Mouse (Mus musculus): Measurements from ENCODE around the gene Abhd16a. TPM values are rescaled to one million over a fixed set of nuclear protein-coding genes. Genes with fewer than 3 reads are reported as not detected.

Abhd16a gene
- polyA plus RNA-seq, 1 experiment from 2014 or later: 77.1 TPM

GRCm38 (mm10) chr17:35088151-35088550, 912 bp upstream of the Abhd16a start:
- no peak overlapping the region for H3K9ac ChIP-seq (replicated peaks; ENCODE audit: low read depth, low read length)
- no peak for ATAC-seq (ENCODE audit: insufficient number of reproducible peaks, insufficient read depth, low FRiP score, low read depth)
- no peak overlapping the region for H3K27ac ChIP-seq (ENCODE audit: low read length)
- H3K27me3 ChIP-seq (ENCODE audit: control insufficient read depth, insufficient read depth, low read length): no peaks in the 10 kb centered on the region
- 43% methylated on average over 2 of the region's 2 CpGs for WGBS
- H3K4me3 ChIP-seq (ENCODE audit: low read depth, low read length): no peak overlapping the region
- no peak overlapping the region for H3K4me2 ChIP-seq (replicated peaks; ENCODE audit: low read depth, low read length)
- H3K36me3 ChIP-seq (ENCODE audit: control insufficient read depth, insufficient read depth, low read length): peaks cover 16% of the 10 kb centered on the region
- peaks cover 10% of the 10 kb centered on the region for H3K4me1 ChIP-seq (ENCODE audit: control insufficient read depth, insufficient read depth, low read length)
- no peaks in the 10 kb centered on the region for H3K9me3 ChIP-seq (ENCODE audit: control insufficient read depth, low read depth, low read length)

- H3K9me3 ChIP-seq (ENCODE audit: control insufficient read depth, low read depth, low read length): no peaks in the 10 kb centered on the region
- WGBS: 61% methylated on average over 8 of the region's 8 CpGs
- H3K36me3 ChIP-seq (ENCODE audit: control insufficient read depth, insufficient read depth, low read length): peaks cover 31% of the 10 kb centered on the region
- no peak for ATAC-seq (ENCODE audit: insufficient number of reproducible peaks, insufficient read depth, low FRiP score, low read depth)
- H3K27ac ChIP-seq (ENCODE audit: low read length): peak overlapping the region; percentile 92; the same call in 1 of the 2 replicates
- peak overlapping the region; percentile 54 for H3K4me3 ChIP-seq (ENCODE audit: low read depth, low read length)
- peak overlapping the region; percentile 77; the same call in 1 of the 2 replicates for H3K9ac ChIP-seq (replicated peaks; ENCODE audit: low read depth, low read length)
- H3K27me3 ChIP-seq (ENCODE audit: control insufficient read depth, insufficient read depth, low read length): no peaks in the 10 kb centered on the region
- peak overlapping the region; percentile 52 for H3K4me2 ChIP-seq (replicated peaks; ENCODE audit: low read depth, low read length)
- peaks cover 10% of the 10 kb centered on the region for H3K4me1 ChIP-seq (ENCODE audit: control insufficient read depth, insufficient read depth, low read length)
Observed at GRCm38 (mm10) chr17:35090166-35090932, 1.3 kb downstream of the Abhd16a start.

- H3K27me3 ChIP-seq (ENCODE audit: control insufficient read depth, insufficient read depth, low read length): no peaks in the 10 kb centered on the region
- H3K27ac ChIP-seq (ENCODE audit: low read length): no peak overlapping the region
- no peak for ATAC-seq (ENCODE audit: insufficient number of reproducible peaks, insufficient read depth, low FRiP score, low read depth)
- no peak overlapping the region for H3K4me3 ChIP-seq (ENCODE audit: low read depth, low read length)
- no peak overlapping the region for H3K4me2 ChIP-seq (replicated peaks; ENCODE audit: low read depth, low read length)
- peaks cover 10% of the 10 kb centered on the region for H3K4me1 ChIP-seq (ENCODE audit: control insufficient read depth, insufficient read depth, low read length)
- no peak overlapping the region for H3K9ac ChIP-seq (replicated peaks; ENCODE audit: low read depth, low read length)
- H3K9me3 ChIP-seq (ENCODE audit: control insufficient read depth, low read depth, low read length): no peaks in the 10 kb centered on the region
- WGBS: 88% methylated on average over 14 of the region's 14 CpGs
- H3K36me3 ChIP-seq (ENCODE audit: control insufficient read depth, insufficient read depth, low read length): peaks cover 46% of the 10 kb centered on the region
Observed at GRCm38 (mm10) chr17:35092403-35093198, 3.5 kb downstream of the Abhd16a start.

GRCm38 (mm10) chr17:35094475-35095365, 5.7 kb downstream of the Abhd16a start:
- peaks cover 62% of the 10 kb centered on the region for H3K36me3 ChIP-seq (ENCODE audit: control insufficient read depth, insufficient read depth, low read length)
- no peak for ATAC-seq (ENCODE audit: insufficient number of reproducible peaks, insufficient read depth, low FRiP score, low read depth)

GRCm38 (mm10) chr17:35096597-35096996, 7.5 kb downstream of the Abhd16a start:
- Histone ChIP-seq H3K4me1 (ENCODE audit: control insufficient read depth, insufficient read depth, low read length) (no peaks in the 10 kb centered on the region), H3K4me2 (replicated peaks; ENCODE audit: low read depth, low read length) (no peak overlapping the region), H3K36me3 (ENCODE audit: control insufficient read depth, insufficient read depth, low read length) (peaks cover 75% of the 10 kb centered on the region), H3K9me3 (ENCODE audit: control insufficient read depth, low read depth, low read length) (no peaks in the 10 kb centered on the region), H3K4me3 (ENCODE audit: low read depth, low read length) (no peak overlapping the region), H3K27ac (ENCODE audit: low read length) (no peak overlapping the region), H3K27me3 (ENCODE audit: control insufficient read depth, insufficient read depth, low read length) (no peaks in the 10 kb centered on the region), H3K9ac (replicated peaks; ENCODE audit: low read depth, low read length) (no peak overlapping the region)
- 85% methylated on average over 12 of the region's 12 CpGs for WGBS
- ATAC-seq (ENCODE audit: insufficient number of reproducible peaks, insufficient read depth, low FRiP score, low read depth): no peak

More at GRCm38 (mm10) chr17:35094475-35095365, 5.7 kb downstream of the Abhd16a start:
- Histone ChIP-seq H3K27ac (ENCODE audit: low read length) (no peak overlapping the region), H3K4me2 (replicated peaks; ENCODE audit: low read depth, low read length) (no peak overlapping the region), H3K4me3 (ENCODE audit: low read depth, low read length) (no peak overlapping the region), H3K27me3 (ENCODE audit: control insufficient read depth, insufficient read depth, low read length) (no peaks in the 10 kb centered on the region), H3K9me3 (ENCODE audit: control insufficient read depth, low read depth, low read length) (no peaks in the 10 kb centered on the region), H3K4me1 (ENCODE audit: control insufficient read depth, insufficient read depth, low read length) (peaks cover 10% of the 10 kb centered on the region), H3K9ac (replicated peaks; ENCODE audit: low read depth, low read length) (no peak overlapping the region)
- 89% methylated on average over 15 of the region's 15 CpGs for WGBS

- Histone ChIP-seq H3K9ac (replicated peaks; ENCODE audit: low read depth, low read length) (no peak overlapping the region), H3K9me3 (ENCODE audit: control insufficient read depth, low read depth, low read length) (no peaks in the 10 kb centered on the region), H3K4me3 (ENCODE audit: low read depth, low read length) (no peak overlapping the region), H3K27me3 (ENCODE audit: control insufficient read depth, insufficient read depth, low read length) (no peaks in the 10 kb centered on the region), H3K4me2 (replicated peaks; ENCODE audit: low read depth, low read length) (no peak overlapping the region), H3K27ac (ENCODE audit: low read length) (no peak overlapping the region), H3K4me1 (ENCODE audit: control insufficient read depth, insufficient read depth, low read length) (no peaks in the 10 kb centered on the region), H3K36me3 (ENCODE audit: control insufficient read depth, insufficient read depth, low read length) (peaks cover 78% of the 10 kb centered on the region)
- WGBS: 89% methylated on average over 11 of the region's 12 CpGs
- no peak for ATAC-seq (ENCODE audit: insufficient number of reproducible peaks, insufficient read depth, low FRiP score, low read depth)
Observed at GRCm38 (mm10) chr17:35097164-35097655, 8.1 kb downstream of the Abhd16a start.

GRCm38 (mm10) chr17:35100196-35100765, 11.2 kb downstream of the Abhd16a start:
- no peak for ATAC-seq (ENCODE audit: insufficient number of reproducible peaks, insufficient read depth, low FRiP score, low read depth)
- Histone ChIP-seq H3K9ac (replicated peaks; ENCODE audit: low read depth, low read length) (no peak overlapping the region), H3K36me3 (ENCODE audit: control insufficient read depth, insufficient read depth, low read length) (peaks cover 64% of the 10 kb centered on the region), H3K27ac (ENCODE audit: low read length) (no peak overlapping the region), H3K4me1 (ENCODE audit: control insufficient read depth, insufficient read depth, low read length) (no peaks in the 10 kb centered on the region), H3K4me2 (replicated peaks; ENCODE audit: low read depth, low read length) (no peak overlapping the region), H3K4me3 (ENCODE audit: low read depth, low read length) (no peak overlapping the region), H3K9me3 (ENCODE audit: control insufficient read depth, low read depth, low read length) (no peaks in the 10 kb centered on the region), H3K27me3 (ENCODE audit: control insufficient read depth, insufficient read depth, low read length) (no peaks in the 10 kb centered on the region)
- 54% methylated on average over 10 of the region's 10 CpGs for WGBS

All from stomach, embryonic 14.5 days (tissue).